Mouse (Mus musculus) heart, embryonic 15.5 days (tissue): ENCODE measurements around the gene 9930021J03Rik. TPM values are rescaled to one million over a fixed set of nuclear protein-coding genes. Genes with fewer than 3 reads are reported as not detected.

Experiments used
- ATAC-seq: fragments of 200-750 bp; cut with Nextera tagmentation; replicated peaks from 2 replicates; pipeline ENCODE4 v1.8.0; 2017; ENCODE audit warnings: low read depth, moderate TSS enrichment; ENCODE audit not compliant: insufficient number of reproducible peaks, insufficient read depth, low FRiP score
- H3K27ac ChIP-seq: fragments of 300-500 bp; sonication (generic); 2 replicates; pipeline ENCODE4 v1.5.1; 2015; ENCODE audit warnings: mild to moderate bottlenecking, inconsistent platforms
- H3K27me3 ChIP-seq: fragments of 300-500 bp; sonication (generic); 2 replicates; pipeline ENCODE4 v1.6.1; 2015; ENCODE audit warnings: inconsistent platforms
- H3K36me3 ChIP-seq: fragments of 300-500 bp; sonication (generic); 2 replicates; pipeline ENCODE4 v1.6.1; 2015; ENCODE audit warnings: mild to moderate bottlenecking, inconsistent platforms
- H3K4me1 ChIP-seq: fragments of 300-500 bp; sonication (generic); replicated peaks from 2 replicates; pipeline ENCODE4 v1.6.1; 2015; ENCODE audit warnings: inconsistent platforms
- H3K4me2 ChIP-seq: fragments of 300-500 bp; sonication (generic); 2 replicates; pipeline ENCODE4 v1.6.1; 2015; ENCODE audit warnings: inconsistent platforms, mild to moderate bottlenecking, moderate library complexity
- H3K4me3 ChIP-seq: fragments of 300-500 bp; sonication (generic); 2 replicates; pipeline ENCODE4 v1.5.1; 2015; ENCODE audit warnings: mild to moderate bottlenecking, inconsistent platforms
- H3K9ac ChIP-seq: fragments of 300-500 bp; sonication (generic); 2 replicates; pipeline ENCODE4 v1.6.1; 2015; ENCODE audit warnings: mild to moderate bottlenecking, inconsistent platforms
- H3K9me3 ChIP-seq: fragments of 300-500 bp; sonication (generic); replicated peaks from 2 replicates; pipeline ENCODE4 v1.6.1; 2016; ENCODE audit warnings: inconsistent platforms
- WGBS: fragments of 180-500 bp; shearing (Covaris S2); methylation state at CpG from one replicate; pipeline ENCODE4 v1.1.7; 2015; ENCODE audit warnings: mixed read lengths; 5-methylcytosine and 5-hydroxymethylcytosine counted together
- polyA plus RNA-seq: library from polyadenylated mRNA; unstranded; fragments of >200 nt; fragmentation: Nextera tagmentation; extraction: Ambion mirVana; gene quantifications from 2 replicates; pipeline ENCODE4 v1.2.1, GENCODE M21; 2015

9930021J03Rik gene
- polyA plus RNA-seq, 1 experiment from 2014 or later, result 2.6 TPM

DNA sequence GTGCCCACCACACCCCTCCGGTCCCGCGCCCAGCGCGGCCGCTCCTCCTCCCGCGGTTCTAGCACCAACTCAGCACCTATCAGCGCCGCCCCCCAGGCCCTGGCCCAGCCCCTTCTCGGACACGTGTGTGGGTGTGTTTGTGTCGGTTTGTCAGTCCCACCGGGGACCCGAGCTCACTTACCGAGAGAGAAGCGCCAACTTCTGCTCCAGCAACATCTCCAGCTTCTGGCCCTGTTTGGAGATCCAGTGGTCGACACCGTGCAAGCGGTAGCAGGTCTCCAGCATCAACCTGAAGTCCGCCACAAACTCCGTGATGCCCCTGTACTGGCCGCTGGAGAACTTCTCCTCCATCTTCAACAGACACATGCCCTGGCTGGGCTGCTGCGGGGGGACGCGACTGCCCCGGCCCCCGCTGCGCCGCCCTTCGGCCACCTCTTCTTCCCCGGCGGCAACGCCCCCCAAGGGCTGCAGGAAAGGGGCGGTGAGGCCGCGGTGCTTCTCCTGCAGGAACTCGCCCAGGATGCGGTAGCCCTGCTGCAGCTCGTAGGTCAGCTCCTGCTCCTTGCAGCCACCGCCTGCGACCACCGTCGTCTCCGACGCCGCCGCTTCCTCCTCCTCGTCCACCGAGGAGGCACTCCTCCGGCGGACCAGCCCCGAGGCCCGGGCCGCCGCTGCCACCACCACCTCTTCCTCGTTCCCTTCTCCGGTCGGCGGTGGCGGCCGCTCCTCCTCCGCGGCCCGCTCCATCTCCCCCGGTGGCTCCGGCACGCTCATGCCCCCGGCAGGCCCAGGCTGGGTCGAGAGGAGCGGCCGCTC is 480 bp downstream of the 9930021J03Rik start:
- Histone ChIP-seq H3K27ac (peak overlapping the region; percentile 95), H3K9ac (peak overlapping the region; percentile 78), H3K4me1 (peaks cover 12% of the 10 kb centered on the region), H3K4me3 (peak overlapping the region; percentile 94), H3K27me3 (no peaks in the 10 kb centered on the region), H3K4me2 (peak overlapping the region; percentile 91), H3K36me3 (peaks cover 6% of the 10 kb centered on the region), H3K9me3 (no peaks in the 10 kb centered on the region)
- WGBS, result under 1% methylated on average over 64 of the region's 72 CpGs
- ATAC-seq, result peak; percentile 53

DNA sequence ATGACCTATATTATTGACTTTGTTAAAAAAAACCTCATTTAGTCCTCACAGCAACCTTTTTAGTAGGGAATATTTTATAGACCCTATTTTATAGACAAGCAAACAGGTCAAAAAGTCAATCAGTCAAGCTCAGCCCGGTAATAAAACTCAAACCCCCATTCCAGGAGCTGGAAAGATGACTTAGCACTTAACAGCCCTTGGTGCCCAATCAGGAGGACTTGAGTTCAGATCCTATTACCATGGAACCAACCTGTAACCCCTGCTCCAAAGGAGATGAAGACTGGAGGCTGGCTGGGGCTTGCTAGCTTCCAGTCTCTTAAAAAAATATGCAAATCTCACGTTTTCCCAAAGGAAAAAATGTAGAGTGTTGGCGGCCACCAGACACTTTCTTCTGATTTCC is 1.8 kb downstream of the 9930021J03Rik start:
- H3K9me3 ChIP-seq, result no peaks in the 10 kb centered on the region
- H3K36me3 ChIP-seq, result no peaks in the 10 kb centered on the region
- no peak overlapping the region for H3K9ac ChIP-seq
- 50% methylated on average over 3 of the region's 3 CpGs for WGBS
- peak overlapping the region; percentile 91 for H3K4me2 ChIP-seq
- no peaks in the 10 kb centered on the region for H3K27me3 ChIP-seq
- peak overlapping the region; percentile 29 for H3K4me3 ChIP-seq
- ATAC-seq, result no peak
- H3K27ac ChIP-seq, result no peak overlapping the region
- peaks cover 10% of the 10 kb centered on the region for H3K4me1 ChIP-seq

DNA sequence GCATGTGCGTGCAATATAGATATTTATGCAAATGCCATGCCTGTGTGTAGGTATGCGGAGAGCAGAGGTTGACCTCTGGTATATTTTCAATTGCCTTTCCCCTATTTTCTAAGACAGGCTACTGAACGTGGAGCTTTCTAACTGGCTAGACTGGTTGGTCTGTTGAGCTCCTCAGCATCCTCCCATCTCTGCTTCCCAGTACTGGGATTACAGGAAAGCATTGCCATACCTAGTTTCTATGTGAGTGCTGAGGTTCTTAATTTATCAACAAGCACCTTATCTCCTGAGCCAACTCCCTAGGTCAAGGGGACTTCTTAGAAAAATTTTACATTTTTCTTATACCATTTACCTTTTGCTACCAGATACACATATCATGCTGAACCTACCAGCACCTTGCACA is 8.4 kb downstream of the 9930021J03Rik start:
- H3K9me3 ChIP-seq, result no peaks in the 10 kb centered on the region
- H3K4me1 ChIP-seq, result 0 out of 2 replicates have a peak, but pooled peaks cover 4% of the 10 kb centered on the region
- WGBS, result 80% methylated on average over 3 of the region's 3 CpGs
- H3K4me3 ChIP-seq, result no peak overlapping the region
- no peak overlapping the region for H3K27ac ChIP-seq
- H3K27me3 ChIP-seq, result no peaks in the 10 kb centered on the region
- no peak for ATAC-seq
- H3K9ac ChIP-seq, result no peak overlapping the region
- no peaks in the 10 kb centered on the region for H3K36me3 ChIP-seq
- no peak overlapping the region for H3K4me2 ChIP-seq

DNA sequence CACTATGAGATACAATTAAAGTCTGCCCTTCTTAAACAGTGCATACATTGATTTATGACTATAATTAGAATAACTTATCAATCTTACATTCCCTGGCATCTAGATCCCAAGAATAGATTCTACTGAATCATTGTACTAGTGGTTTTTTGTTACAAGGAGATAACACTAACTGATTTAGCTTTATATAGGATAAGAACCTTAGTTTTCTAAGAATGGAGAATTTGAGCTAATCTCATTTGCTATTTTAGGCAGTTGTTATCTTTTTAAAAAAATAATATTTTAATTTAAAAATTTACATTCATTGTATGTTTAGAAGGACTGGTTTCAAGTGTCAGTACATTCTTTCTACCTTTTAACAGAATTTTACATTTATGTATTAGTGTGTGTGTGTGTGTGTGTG is 17.8 kb downstream of the 9930021J03Rik start:
- no peak for ATAC-seq
- Histone ChIP-seq H3K4me1 (no peaks in the 10 kb centered on the region), H3K36me3 (peaks cover 6% of the 10 kb centered on the region), H3K27me3 (no peaks in the 10 kb centered on the region), H3K4me3 (no peak overlapping the region), H3K9ac (no peak overlapping the region), H3K9me3 (no peaks in the 10 kb centered on the region), H3K4me2 (no peak overlapping the region), H3K27ac (no peak overlapping the region)

DNA sequence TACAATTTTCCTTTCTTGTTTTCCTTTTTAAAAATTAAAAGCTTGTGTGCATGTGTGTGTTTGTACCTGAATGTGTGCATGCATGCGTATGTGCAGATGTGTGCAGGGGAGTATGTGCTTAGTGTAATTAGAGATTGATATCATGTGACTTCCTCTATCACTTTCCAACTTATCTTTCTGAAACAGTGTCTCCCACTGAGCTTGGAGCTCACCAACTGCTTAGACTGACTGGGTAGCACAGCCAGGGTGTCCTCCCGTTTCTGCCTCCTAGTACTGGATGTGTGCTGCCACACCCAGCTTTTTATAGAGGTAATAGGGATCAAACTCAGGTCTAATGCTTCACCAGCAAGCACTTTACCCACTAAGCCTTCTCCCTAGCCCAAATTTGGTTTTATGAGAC is 22.9 kb downstream of the 9930021J03Rik start:
- WGBS, result 92% methylated on average over 2 of the region's 2 CpGs
- no peak overlapping the region for H3K4me2 ChIP-seq
- H3K36me3 ChIP-seq, result peaks cover 7% of the 10 kb centered on the region; the same call in 1 of the 2 replicates
- H3K27me3 ChIP-seq, result no peaks in the 10 kb centered on the region
- H3K4me1 ChIP-seq, result no peaks in the 10 kb centered on the region
- H3K4me3 ChIP-seq, result no peak overlapping the region
- no peak overlapping the region for H3K27ac ChIP-seq
- no peak overlapping the region for H3K9ac ChIP-seq
- no peaks in the 10 kb centered on the region for H3K9me3 ChIP-seq
- no peak for ATAC-seq

DNA sequence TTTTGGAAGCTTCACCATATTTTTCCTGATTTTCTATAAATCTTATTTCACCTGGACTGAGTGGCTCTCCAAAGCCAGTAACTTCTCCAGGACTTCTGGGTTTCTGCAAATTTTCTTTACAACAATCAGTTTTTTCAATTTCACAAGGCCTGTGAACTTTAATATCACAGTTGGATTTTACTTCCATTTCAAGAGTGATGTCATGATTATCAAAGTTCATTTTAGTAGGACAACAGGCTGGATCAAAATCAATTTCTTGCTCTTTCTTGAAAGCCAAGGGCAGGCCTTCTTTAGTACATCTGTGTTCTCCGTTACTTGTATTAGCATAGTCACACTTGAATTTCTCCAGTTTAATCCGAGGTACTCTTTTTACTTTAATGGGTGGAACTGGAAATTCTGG is 51.9 kb downstream of the 9930021J03Rik start:
- Histone ChIP-seq H3K36me3 (no peaks in the 10 kb centered on the region), H3K9me3 (no peaks in the 10 kb centered on the region), H3K4me2 (no peak overlapping the region), H3K4me1 (no peaks in the 10 kb centered on the region), H3K27ac (no peak overlapping the region), H3K9ac (no peak overlapping the region), H3K27me3 (no peaks in the 10 kb centered on the region), H3K4me3 (no peak overlapping the region)
- 83% methylated on average over 2 of the region's 2 CpGs for whole genome bisulfite sequencing
- no peak for ATAC-seq

DNA sequence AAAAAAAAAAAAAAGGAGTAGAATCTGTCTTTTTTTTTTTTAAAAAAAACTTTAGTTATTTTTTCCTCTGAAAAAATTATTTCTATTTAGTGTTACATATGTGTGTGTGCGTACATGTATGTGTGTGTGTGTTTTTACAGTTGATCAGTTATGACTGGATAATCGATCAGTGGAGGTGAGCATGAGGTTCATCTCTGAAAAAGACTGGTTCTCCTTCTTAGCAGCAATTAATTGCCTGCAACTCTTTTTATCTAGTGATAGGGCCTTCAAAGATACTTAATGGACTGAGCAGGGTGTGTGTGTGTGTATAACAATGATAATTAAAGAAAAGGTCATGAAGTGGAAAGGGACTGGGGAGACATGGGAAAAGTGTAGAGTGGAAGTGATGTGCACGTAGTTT is 54.8 kb downstream of the 9930021J03Rik start:
- ATAC-seq, result no peak

DNA sequence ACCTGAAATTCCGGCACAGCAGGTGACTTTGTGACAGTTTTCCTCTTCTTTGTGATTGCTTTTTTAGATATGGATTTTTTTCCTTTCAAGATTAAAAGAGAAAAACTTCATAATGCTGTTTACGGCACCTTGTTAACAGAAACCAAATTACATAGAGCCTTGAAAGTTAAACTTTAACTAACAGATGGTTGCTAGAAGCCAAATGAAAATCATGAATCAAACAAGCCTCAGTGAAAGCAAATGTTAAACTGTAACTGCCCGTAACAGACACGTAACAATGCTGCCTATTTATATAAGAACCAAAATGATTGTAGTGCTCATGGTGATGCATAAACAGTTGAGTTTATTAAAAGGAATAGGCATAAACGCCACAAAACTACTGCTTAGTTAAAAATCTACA is 62.3 kb downstream of the 9930021J03Rik start:
- Histone ChIP-seq H3K36me3 (no peaks in the 10 kb centered on the region), H3K4me3 (no peak overlapping the region), H3K9me3 (no peaks in the 10 kb centered on the region), H3K4me2 (no peak overlapping the region), H3K27ac (no peak overlapping the region), H3K9ac (no peak overlapping the region), H3K27me3 (no peaks in the 10 kb centered on the region), H3K4me1 (no peaks in the 10 kb centered on the region)
- no peak for ATAC-seq
- WGBS, result 89% methylated on average over 5 of the region's 5 CpGs

More for the DNA sequence above, 54.8 kb downstream of the 9930021J03Rik start:
- Histone ChIP-seq H3K4me1 (no peaks in the 10 kb centered on the region), H3K4me3 (no peak overlapping the region), H3K27ac (no peak overlapping the region), H3K27me3 (no peaks in the 10 kb centered on the region), H3K9me3 (no peaks in the 10 kb centered on the region), H3K9ac (no peak overlapping the region), H3K4me2 (no peak overlapping the region), H3K36me3 (no peaks in the 10 kb centered on the region)
- 92% methylated on average over 3 of the region's 3 CpGs for WGBS

DNA sequence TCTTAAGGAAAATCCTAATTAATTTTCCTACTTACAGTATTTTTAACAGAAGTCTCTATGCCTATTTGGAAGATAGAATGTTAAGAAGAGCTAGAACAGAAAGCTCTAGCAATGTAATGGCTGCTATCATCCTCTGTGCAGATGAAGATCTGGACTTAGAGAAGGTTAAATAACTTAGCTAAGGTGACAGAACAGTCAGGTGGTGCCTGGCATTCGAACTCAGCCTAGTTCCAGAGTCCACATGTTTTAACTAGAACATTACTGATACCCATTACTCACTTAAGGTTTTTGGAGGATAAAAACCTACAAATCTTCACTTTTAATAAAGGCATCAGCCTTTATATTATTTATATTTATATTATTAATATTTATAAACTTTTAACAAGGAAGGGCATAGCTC is 65.1 kb downstream of the 9930021J03Rik start:
- Histone ChIP-seq H3K4me2 (no peak overlapping the region), H3K4me1 (no peaks in the 10 kb centered on the region), H3K9me3 (no peaks in the 10 kb centered on the region), H3K4me3 (no peak overlapping the region), H3K36me3 (no peaks in the 10 kb centered on the region), H3K27ac (no peak overlapping the region), H3K9ac (no peak overlapping the region), H3K27me3 (no peaks in the 10 kb centered on the region)
- WGBS, result 78% methylated on average over 1 of the region's 1 CpGs
- no peak for ATAC-seq

DNA sequence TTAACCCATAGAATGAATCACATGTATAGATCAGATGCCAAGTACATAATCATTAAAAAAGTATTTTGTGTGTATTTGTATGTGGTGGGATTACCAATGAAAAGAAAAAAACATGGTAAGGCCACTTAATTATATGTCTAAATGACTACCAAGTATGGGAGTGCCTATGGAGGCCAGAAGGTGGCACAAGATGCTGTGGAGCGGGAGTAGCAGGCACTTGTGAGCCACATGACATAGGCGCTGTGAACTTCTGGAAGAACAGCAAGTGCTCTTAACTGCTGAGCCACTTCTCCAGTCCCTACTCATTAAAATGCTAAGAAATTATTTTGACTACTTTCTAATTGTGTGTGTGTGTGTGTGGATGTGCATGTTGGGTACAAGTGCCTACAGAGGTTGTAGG is 66.2 kb downstream of the 9930021J03Rik start:
- Histone ChIP-seq H3K27ac (no peak overlapping the region), H3K4me2 (no peak overlapping the region), H3K4me3 (no peak overlapping the region), H3K36me3 (no peaks in the 10 kb centered on the region), H3K4me1 (no peaks in the 10 kb centered on the region), H3K9me3 (no peaks in the 10 kb centered on the region), H3K27me3 (no peaks in the 10 kb centered on the region), H3K9ac (no peak overlapping the region)
- WGBS, result 87% methylated on average over 2 of the region's 2 CpGs
- no peak for ATAC-seq

DNA sequence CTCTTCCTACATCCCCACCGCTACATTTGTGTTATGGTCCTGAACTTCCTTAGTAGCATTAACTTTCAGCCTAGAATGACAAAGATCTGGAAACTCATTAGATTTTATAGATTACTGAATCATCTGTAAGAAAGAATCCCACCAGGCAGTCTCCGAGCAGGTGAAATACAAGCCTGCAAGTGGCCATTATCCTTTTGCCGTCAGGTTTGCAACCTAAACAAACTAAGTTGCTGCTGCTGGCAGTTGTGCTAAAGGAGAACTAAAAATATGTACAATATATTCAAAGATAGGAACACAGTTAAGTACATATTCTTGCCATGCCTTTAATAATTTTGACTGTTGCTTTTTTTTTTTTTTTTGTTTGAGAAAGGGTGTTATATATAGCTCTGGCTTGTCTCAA is 70.4 kb downstream of the 9930021J03Rik start:
- Histone ChIP-seq H3K4me3 (no peak overlapping the region), H3K36me3 (no peaks in the 10 kb centered on the region), H3K27ac (no peak overlapping the region), H3K4me2 (no peak overlapping the region), H3K9ac (no peak overlapping the region), H3K9me3 (no peaks in the 10 kb centered on the region), H3K27me3 (no peaks in the 10 kb centered on the region), H3K4me1 (no peaks in the 10 kb centered on the region)
- no peak for ATAC-seq
- WGBS, result 81% methylated on average over 3 of the region's 3 CpGs

DNA sequence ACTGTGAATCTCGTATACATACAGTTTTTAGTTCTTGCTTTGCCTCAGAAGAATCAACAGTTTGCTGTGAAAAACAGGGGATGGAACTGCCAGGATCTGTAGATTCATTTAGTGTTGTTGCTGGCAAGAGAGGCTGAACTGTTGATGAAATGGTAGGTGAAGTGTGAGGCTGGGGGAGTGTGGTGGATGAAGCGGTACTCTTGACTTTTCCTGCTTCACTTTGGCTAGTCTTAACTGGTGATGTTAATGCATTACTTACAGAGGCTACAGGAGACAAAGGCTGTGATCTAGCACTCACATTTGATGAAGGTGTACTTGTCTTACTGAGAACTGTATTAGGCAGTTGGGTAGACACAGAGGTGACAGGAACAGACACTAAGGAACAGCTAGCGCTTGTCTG is 87.3 kb downstream of the 9930021J03Rik start:
- H3K4me1 ChIP-seq, result no peaks in the 10 kb centered on the region
- peaks cover 32% of the 10 kb centered on the region for H3K36me3 ChIP-seq
- 93% methylated on average over 3 of the region's 3 CpGs for WGBS
- no peak overlapping the region for H3K4me3 ChIP-seq
- no peak overlapping the region for H3K9ac ChIP-seq
- no peak overlapping the region for H3K4me2 ChIP-seq
- no peaks in the 10 kb centered on the region for H3K27me3 ChIP-seq
- ATAC-seq, result no peak
- no peak overlapping the region for H3K27ac ChIP-seq
- no peaks in the 10 kb centered on the region for H3K9me3 ChIP-seq
